Comparison of ENCODE assay signal across 21 mouse cellular contexts in genomic region chr6:28411236-28411635, GRCm38 (mm10). TPM values are rescaled to one million over a fixed set of nuclear protein-coding genes. Genes with fewer than 3 reads are reported as not detected.
"Had no signal": no experiment of that assay in that cellular context is flagged by ENCODE, and none has a peak within 500 bp of the region (broad histone marks: within the 10 kb centered on the region; RNA-seq: fewer than 3 reads in every experiment).

No protein-coding gene starts in this region.

- H3K27ac ChIP-seq: midbrain, embryonic 13.5 days; midbrain, embryonic 15.5 days; neural tube, embryonic 12.5 days had no signal

- DNase-seq: lung, adult 18-20 months; lung, embryonic 14.5 days; lung, postnatal 10 days; lung, postnatal 4 days; right cerebral cortex, postnatal 14 days; thymus, adult 18-20 months; thymus, postnatal 14 days; thymus, postnatal 36 days had no signal

- H3K4me3 ChIP-seq: megakaryocyte, embryonic 14.5 days; midbrain, embryonic 13.5 days; midbrain, embryonic 15.5 days; neural tube, embryonic 12.5 days had no signal

- ATAC-seq: midbrain, embryonic 13.5 days; midbrain, embryonic 15.5 days had no signal

- H3K27me3 ChIP-seq: megakaryocyte, embryonic 14.5 days; midbrain, embryonic 13.5 days; midbrain, embryonic 15.5 days; neural tube, embryonic 12.5 days had no signal

- H3K9ac ChIP-seq: lung, embryonic 14.5 days; midbrain, embryonic 13.5 days; midbrain, embryonic 15.5 days; neural tube, embryonic 12.5 days had no signal

- H3K9me3 ChIP-seq: megakaryocyte, embryonic 14.5 days; midbrain, embryonic 13.5 days; midbrain, embryonic 15.5 days; neural tube, embryonic 12.5 days had no signal

- H3K4me1 ChIP-seq: midbrain, embryonic 13.5 days; midbrain, embryonic 15.5 days; neural tube, embryonic 12.5 days had no signal

- H3K4me2 ChIP-seq: lung, embryonic 14.5 days; midbrain, embryonic 13.5 days; midbrain, embryonic 15.5 days; neural tube, embryonic 12.5 days had no signal

RNA-seq across cellular contexts. Expression of gene Fscn3, which starts 16.4 kb away (rescaled TPM):
- total RNA-seq: midbrain, postnatal 0 days; monocyte, adult 5-6 weeks had no signal
- polyA plus RNA-seq: lung, embryonic 14.5 days; midbrain, embryonic 15.5 days; midbrain, postnatal 0 days; neural tube, embryonic 12.5 days; neural tube, embryonic 14.5 days; spleen, adult 2 months; stomach, embryonic 14.5 days had no signal

RNA-seq across cellular contexts. Expression of gene Pax4, which starts 37.9 kb away (rescaled TPM):
- total RNA-seq: midbrain, postnatal 0 days; monocyte, adult 5-6 weeks; neutrophil, adult 5-6 weeks had no signal
- polyA plus RNA-seq: liver, embryonic 16.5 days; lung, embryonic 14.5 days; lung, embryonic 16.5 days; midbrain, embryonic 13.5 days; midbrain, embryonic 15.5 days; neural tube, embryonic 12.5 days; neural tube, embryonic 14.5 days; spleen, adult 2 months; stomach, embryonic 14.5 days; thymus, postnatal 0 days had no signal
